Mouse (Mus musculus) forebrain, embryonic 13.5 days (tissue): ENCODE measurements around the gene Arhgef10l. TPM values are rescaled to one million over a fixed set of nuclear protein-coding genes. Genes with fewer than 3 reads are reported as not detected.

Source experiments
- ATAC-seq: fragments of 200-750 bp; cut with Nextera tagmentation; 2 replicates; pipeline ENCODE4 v1.8.0; 2017
- H3K27ac ChIP-seq: fragments of 300-500 bp; sonication (generic); 2 replicates; pipeline ENCODE4 v1.5.1; 2015; ENCODE audit warnings: inconsistent platforms, mild to moderate bottlenecking, moderate library complexity
- H3K27me3 ChIP-seq: fragments of 300-500 bp; sonication (generic); 2 replicates; pipeline ENCODE4 v1.6.1; 2015; ENCODE audit warnings: mild to moderate bottlenecking, inconsistent platforms
- H3K36me3 ChIP-seq: fragments of 300-500 bp; sonication (generic); 2 replicates; pipeline ENCODE4 v1.6.1; 2015; ENCODE audit warnings: mild to moderate bottlenecking, inconsistent platforms; ENCODE audit not compliant: poor library complexity, severe bottlenecking
- H3K4me1 ChIP-seq: fragments of 300-500 bp; sonication (generic); 2 replicates; pipeline ENCODE4 v1.6.1; 2015; ENCODE audit warnings: inconsistent platforms
- H3K4me2 ChIP-seq: fragments of 300-500 bp; sonication (generic); 2 replicates; pipeline ENCODE4 v1.6.1; 2015; ENCODE audit warnings: inconsistent platforms, mild to moderate bottlenecking, moderate library complexity
- H3K4me3 ChIP-seq: fragments of 300-500 bp; sonication (generic); 2 replicates; pipeline ENCODE4 v1.5.1; 2015; ENCODE audit warnings: mild to moderate bottlenecking, inconsistent platforms
- H3K9ac ChIP-seq: fragments of 300-500 bp; sonication (generic); 2 replicates; pipeline ENCODE4 v1.6.1; 2015; ENCODE audit warnings: mild to moderate bottlenecking, inconsistent platforms
- H3K9me3 ChIP-seq: fragments of 300-500 bp; sonication (generic); replicated peaks from 2 replicates; pipeline ENCODE4 v1.6.1; 2016; ENCODE audit warnings: inconsistent platforms
- whole genome bisulfite sequencing: fragments of 180-500 bp; shearing (Covaris S2); methylation state at CpG from one replicate; pipeline ENCODE4 v1.1.7; 2015; 5-methylcytosine and 5-hydroxymethylcytosine counted together
- polyA plus RNA-seq: library from polyadenylated mRNA; unstranded; fragments of >200 nt; fragmentation: Nextera tagmentation; extraction: Ambion mirVana; gene quantifications from 2 replicates; pipeline ENCODE4 v1.2.1, GENCODE M21; 2015

Arhgef10l gene
- polyA plus RNA-seq, 1 experiment from 2014 or later: 20.2 TPM

- Histone ChIP-seq H3K4me1 (peaks cover 17% of the 10 kb centered on the region), H3K27me3 (no peaks in the 10 kb centered on the region), H3K4me2 (no peak overlapping the region), H3K9ac (no peak overlapping the region), H3K27ac (peak overlapping the region; percentile 44), H3K4me3 (no peak overlapping the region), H3K9me3 (no peaks in the 10 kb centered on the region), H3K36me3 (peaks cover 80% of the 10 kb centered on the region)
- ATAC-seq: no peak
- WGBS: 77% methylated on average over 7 of the region's 7 CpGs
Observed at GRCm38 (mm10) chr4:140606197-140606596, 59.6 kb downstream of the Arhgef10l start.

GRCm38 (mm10) chr4:140605790-140606189, 60.0 kb downstream of the Arhgef10l start:
- H3K4me2 ChIP-seq: no peak overlapping the region
- H3K36me3 ChIP-seq: peaks cover 77% of the 10 kb centered on the region
- H3K4me3 ChIP-seq: no peak overlapping the region
- H3K27me3 ChIP-seq: no peaks in the 10 kb centered on the region
- no peak for ATAC-seq
- peaks cover 14% of the 10 kb centered on the region for H3K4me1 ChIP-seq
- no peaks in the 10 kb centered on the region for H3K9me3 ChIP-seq
- peak overlapping the region; percentile 44 for H3K27ac ChIP-seq
- 80% methylated on average over 7 of the region's 7 CpGs for WGBS
- H3K9ac ChIP-seq: no peak overlapping the region

GRCm38 (mm10) chr4:140605247-140605646, 60.6 kb downstream of the Arhgef10l start:
- Histone ChIP-seq H3K9ac (peak overlapping the region; percentile 6; the same call in 1 of the 2 replicates), H3K4me2 (no peak overlapping the region), H3K36me3 (peaks cover 77% of the 10 kb centered on the region), H3K27me3 (no peaks in the 10 kb centered on the region), H3K4me3 (no peak overlapping the region), H3K9me3 (no peaks in the 10 kb centered on the region), H3K4me1 (peaks cover 14% of the 10 kb centered on the region), H3K27ac (no peak overlapping the region)
- WGBS: 70% methylated on average over 6 of the region's 6 CpGs
- no peak for ATAC-seq

GRCm38 (mm10) chr4:140604541-140604940, 61.3 kb downstream of the Arhgef10l start:
- Histone ChIP-seq H3K4me2 (no peak overlapping the region), H3K36me3 (peaks cover 73% of the 10 kb centered on the region), H3K27me3 (no peaks in the 10 kb centered on the region), H3K9ac (no peak overlapping the region), H3K27ac (no peak overlapping the region), H3K9me3 (no peaks in the 10 kb centered on the region), H3K4me3 (no peak overlapping the region), H3K4me1 (peaks cover 14% of the 10 kb centered on the region)
- WGBS: 85% methylated on average over 7 of the region's 8 CpGs
- ATAC-seq: no peak

GRCm38 (mm10) chr4:140602022-140602421, 63.8 kb downstream of the Arhgef10l start:
- Histone ChIP-seq H3K4me3 (no peak overlapping the region), H3K9me3 (peaks cover 7% of the 10 kb centered on the region), H3K4me2 (no peak overlapping the region), H3K27me3 (no peaks in the 10 kb centered on the region), H3K36me3 (peaks cover 69% of the 10 kb centered on the region), H3K4me1 (peaks cover 14% of the 10 kb centered on the region), H3K27ac (no peak overlapping the region), H3K9ac (no peak overlapping the region)
- no peak for ATAC-seq
- 78% methylated on average over 4 of the region's 4 CpGs for WGBS

GRCm38 (mm10) chr4:140601153-140601552, 64.7 kb downstream of the Arhgef10l start:
- Histone ChIP-seq H3K9ac (no peak overlapping the region), H3K4me2 (no peak overlapping the region), H3K4me1 (peaks cover 14% of the 10 kb centered on the region), H3K36me3 (peaks cover 69% of the 10 kb centered on the region), H3K27me3 (no peaks in the 10 kb centered on the region), H3K9me3 (peaks cover 15% of the 10 kb centered on the region), H3K27ac (no peak overlapping the region), H3K4me3 (no peak overlapping the region)
- WGBS: 73% methylated on average over 11 of the region's 11 CpGs
- ATAC-seq: no peak

GRCm38 (mm10) chr4:140598846-140599245, 67.0 kb downstream of the Arhgef10l start:
- Histone ChIP-seq H3K27me3 (no peaks in the 10 kb centered on the region), H3K9ac (no peak overlapping the region), H3K9me3 (peaks cover 16% of the 10 kb centered on the region), H3K4me1 (no peaks in the 10 kb centered on the region), H3K36me3 (peaks cover 51% of the 10 kb centered on the region), H3K4me3 (no peak overlapping the region), H3K27ac (no peak overlapping the region), H3K4me2 (no peak overlapping the region)
- 86% methylated on average over 5 of the region's 5 CpGs for whole genome bisulfite sequencing
- ATAC-seq: no peak

GRCm38 (mm10) chr4:140597928-140598327, 67.9 kb downstream of the Arhgef10l start:
- Histone ChIP-seq H3K9ac (no peak overlapping the region), H3K27me3 (no peaks in the 10 kb centered on the region), H3K4me3 (no peak overlapping the region), H3K27ac (no peak overlapping the region), H3K4me2 (no peak overlapping the region), H3K36me3 (peaks cover 51% of the 10 kb centered on the region), H3K4me1 (no peaks in the 10 kb centered on the region), H3K9me3 (peaks cover 16% of the 10 kb centered on the region)
- no peak for ATAC-seq
- WGBS: 93% methylated on average over 6 of the region's 6 CpGs

GRCm38 (mm10) chr4:140597378-140597777, 68.4 kb downstream of the Arhgef10l start:
- peaks cover 16% of the 10 kb centered on the region for H3K9me3 ChIP-seq
- no peak for ATAC-seq

GRCm38 (mm10) chr4:140593771-140594505, 71.9 kb downstream of the Arhgef10l start:
- H3K9ac ChIP-seq: no peak overlapping the region
- H3K27ac ChIP-seq: no peak overlapping the region
- H3K4me1 ChIP-seq: no peaks in the 10 kb centered on the region
- no peak overlapping the region for H3K4me2 ChIP-seq
- no peaks in the 10 kb centered on the region for H3K27me3 ChIP-seq
- 87% methylated on average over 14 of the region's 14 CpGs for WGBS
- ATAC-seq: no peak
- peaks cover 16% of the 10 kb centered on the region for H3K9me3 ChIP-seq
- peaks cover 63% of the 10 kb centered on the region for H3K36me3 ChIP-seq
- H3K4me3 ChIP-seq: no peak overlapping the region

More at GRCm38 (mm10) chr4:140597378-140597777, 68.4 kb downstream of the Arhgef10l start:
- H3K9ac ChIP-seq: no peak overlapping the region
- H3K36me3 ChIP-seq: peaks cover 47% of the 10 kb centered on the region
- no peak overlapping the region for H3K4me3 ChIP-seq
- H3K27ac ChIP-seq: no peak overlapping the region
- 99% methylated on average over 5 of the region's 5 CpGs for WGBS
- H3K4me2 ChIP-seq: no peak overlapping the region
- no peaks in the 10 kb centered on the region for H3K4me1 ChIP-seq
- H3K27me3 ChIP-seq: no peaks in the 10 kb centered on the region

- H3K9ac ChIP-seq: no peak overlapping the region
- H3K4me1 ChIP-seq: no peaks in the 10 kb centered on the region
- 74% methylated on average over 16 of the region's 16 CpGs for WGBS
- no peaks in the 10 kb centered on the region for H3K27me3 ChIP-seq
- no peak overlapping the region for H3K4me2 ChIP-seq
- H3K9me3 ChIP-seq: peaks cover 16% of the 10 kb centered on the region
- no peak overlapping the region for H3K4me3 ChIP-seq
- no peak overlapping the region for H3K27ac ChIP-seq
- ATAC-seq: no peak
- peaks cover 63% of the 10 kb centered on the region for H3K36me3 ChIP-seq
Observed at GRCm38 (mm10) chr4:140592990-140593770, 72.6 kb downstream of the Arhgef10l start.

GRCm38 (mm10) chr4:140592217-140592759, 73.5 kb downstream of the Arhgef10l start:
- H3K4me1 ChIP-seq: no peaks in the 10 kb centered on the region
- ATAC-seq: peak; percentile 66
- peaks cover 11% of the 10 kb centered on the region for H3K9me3 ChIP-seq
- H3K36me3 ChIP-seq: peaks cover 61% of the 10 kb centered on the region
- no peak overlapping the region for H3K4me2 ChIP-seq
- H3K4me3 ChIP-seq: no peak overlapping the region
- H3K27me3 ChIP-seq: no peaks in the 10 kb centered on the region
- H3K9ac ChIP-seq: no peak overlapping the region
- H3K27ac ChIP-seq: no peak overlapping the region
- 27% methylated on average over 11 of the region's 11 CpGs for WGBS
